Mouse (Mus musculus) heart, embryonic 12.5 days (tissue): Measurements from ENCODE around the gene Anxa7. TPM values are rescaled to one million over a fixed set of nuclear protein-coding genes. Genes with fewer than 3 reads are reported as not detected.

Experiments
- ATAC-seq: fragments of 200-750 bp; cut with Nextera tagmentation; 2 replicates; pipeline ENCODE4 v1.8.0; 2017; ENCODE audit warnings: moderate TSS enrichment, moderate library complexity; ENCODE audit not compliant: insufficient number of reproducible peaks, low FRiP score
- H3K27ac ChIP-seq: fragments of 300-500 bp; sonication (generic); 2 replicates; pipeline ENCODE4 v1.5.1; 2016; ENCODE audit warnings: mild to moderate bottlenecking, moderate library complexity; ENCODE audit not compliant: poor library complexity, severe bottlenecking
- H3K27me3 ChIP-seq: fragments of 300-500 bp; sonication (generic); replicated peaks from 2 replicates; pipeline ENCODE4 v1.6.1; 2016; ENCODE audit warnings: mild to moderate bottlenecking, moderate library complexity
- H3K36me3 ChIP-seq: fragments of 300-500 bp; sonication (generic); 2 replicates; pipeline ENCODE4 v1.6.1; 2016; ENCODE audit warnings: mild to moderate bottlenecking, moderate library complexity
- H3K4me1 ChIP-seq: fragments of 300-500 bp; sonication (generic); replicated peaks from 2 replicates; pipeline ENCODE4 v1.6.1; 2016; ENCODE audit warnings: mild to moderate bottlenecking
- H3K4me2 ChIP-seq: fragments of 300-500 bp; sonication (generic); 2 replicates; pipeline ENCODE4 v1.6.1; 2016; ENCODE audit warnings: mild to moderate bottlenecking, moderate library complexity
- H3K4me3 ChIP-seq: fragments of 300-500 bp; sonication (generic); 2 replicates; pipeline ENCODE4 v1.5.1; 2016; ENCODE audit warnings: mild to moderate bottlenecking
- H3K9ac ChIP-seq: fragments of 300-500 bp; sonication (generic); 2 replicates; pipeline ENCODE4 v1.6.1; 2016; ENCODE audit warnings: mild to moderate bottlenecking, moderate library complexity
- H3K9me3 ChIP-seq: fragments of 300-500 bp; sonication (generic); replicated peaks from 2 replicates; pipeline ENCODE4 v1.6.1; 2016; ENCODE audit warnings: mild to moderate bottlenecking, moderate library complexity
- WGBS: fragments of 180-500 bp; shearing (Covaris S2); methylation state at CpG from one replicate; pipeline ENCODE4 v1.1.7; 2016; 5-methylcytosine and 5-hydroxymethylcytosine counted together
- polyA plus RNA-seq: library from polyadenylated mRNA; unstranded; fragments of >200 nt; fragmentation: Nextera tagmentation; extraction: Ambion mirVana; gene quantifications from 2 replicates; pipeline ENCODE4 v1.2.1, GENCODE M21; 2016

Anxa7 gene
- 38.6 and 38.8 TPM in 2 replicates for polyA plus RNA-seq

GRCm38 (mm10) chr14:20479291-20480194 is at the start of gene Anxa7:
Gene Anxa7, minus strand, starts transcription at chr14:20480133.
- H3K4me3 ChIP-seq = peak within 1 kb of the TSS; percentile 81
- peaks cover 15% of the 10 kb centered on the region for H3K4me1 ChIP-seq
- ATAC-seq = peak; percentile 88
- peak within 1 kb of the TSS; percentile 85 for H3K9ac ChIP-seq
- peaks cover 10% of the 10 kb centered on the region for H3K36me3 ChIP-seq
- no peaks in the 10 kb centered on the region for H3K27me3 ChIP-seq
- peak within 1 kb of the TSS; percentile 82 for H3K4me2 ChIP-seq
- no peaks in the 10 kb centered on the region for H3K9me3 ChIP-seq
- WGBS = under 1% methylated on average over 48 of the region's 48 CpGs
- H3K27ac ChIP-seq = peak within 1 kb of the TSS; percentile 70

DNA sequence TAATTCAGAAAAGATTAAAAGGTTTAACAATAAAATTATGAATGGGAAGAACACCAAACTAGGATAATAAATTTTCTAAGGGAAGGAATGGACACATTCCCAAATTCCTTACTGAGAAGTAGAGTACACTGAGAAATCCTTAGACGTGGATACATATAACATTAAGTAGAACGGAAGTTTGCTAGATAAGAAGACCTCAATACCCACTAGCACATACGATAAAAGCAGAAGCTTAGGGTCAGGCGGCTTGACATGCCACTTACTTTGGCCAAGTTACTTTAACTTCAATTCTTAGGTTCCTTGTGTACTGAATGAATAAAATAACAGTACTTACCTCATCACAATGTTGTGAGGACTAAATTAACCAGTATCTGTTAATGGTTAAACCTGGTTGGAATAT is 49.7 kb upstream of the Anxa7 start:
- H3K9ac ChIP-seq = no peak overlapping the region
- no peak for ATAC-seq
- no peaks in the 10 kb centered on the region for H3K9me3 ChIP-seq
- 78% methylated on average over 4 of the region's 4 CpGs for WGBS
- no peak overlapping the region for H3K4me3 ChIP-seq
- H3K27ac ChIP-seq = no peak overlapping the region
- H3K4me1 ChIP-seq = no peaks in the 10 kb centered on the region
- no peaks in the 10 kb centered on the region for H3K27me3 ChIP-seq
- peaks cover 4% of the 10 kb centered on the region; the same call in 1 of the 2 replicates for H3K36me3 ChIP-seq
- no peak overlapping the region for H3K4me2 ChIP-seq

- H3K36me3 ChIP-seq = peaks cover 29% of the 10 kb centered on the region
- H3K9me3 ChIP-seq = no peaks in the 10 kb centered on the region
- no peak overlapping the region for H3K9ac ChIP-seq
- no peak overlapping the region for H3K4me2 ChIP-seq
- H3K27ac ChIP-seq = no peak overlapping the region
- no peaks in the 10 kb centered on the region for H3K27me3 ChIP-seq
- no peaks in the 10 kb centered on the region for H3K4me1 ChIP-seq
- WGBS = 95% methylated on average over 2 of the region's 2 CpGs
- ATAC-seq = no peak
- H3K4me3 ChIP-seq = no peak overlapping the region
Observed at GRCm38 (mm10) chr14:20520179-20520578, 40.2 kb upstream of the Anxa7 start.

DNA sequence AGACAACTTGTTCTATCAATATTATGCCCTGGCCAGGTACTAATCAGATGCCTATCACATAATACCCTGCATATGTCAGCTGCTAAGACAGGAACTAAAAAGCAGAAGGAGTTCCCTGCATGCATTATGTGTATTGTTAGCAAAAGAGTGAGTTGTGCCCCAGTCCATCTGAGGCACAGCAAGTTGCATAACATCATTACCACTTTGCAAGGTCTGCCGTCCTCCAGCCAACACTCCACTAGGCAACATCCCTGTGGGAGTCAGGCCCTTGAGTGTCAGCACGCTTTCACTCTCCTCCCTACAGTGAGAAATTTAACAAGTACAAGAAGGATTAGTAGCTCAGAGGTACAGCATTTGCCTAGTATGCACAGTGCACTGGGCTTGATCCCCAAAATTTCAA is 28.5 kb upstream of the Anxa7 start:
- no peak overlapping the region for H3K4me2 ChIP-seq
- H3K9ac ChIP-seq = no peak overlapping the region
- ATAC-seq = no peak
- no peaks in the 10 kb centered on the region for H3K27me3 ChIP-seq
- H3K4me1 ChIP-seq = no peaks in the 10 kb centered on the region
- no peak overlapping the region for H3K4me3 ChIP-seq
- peaks cover 12% of the 10 kb centered on the region for H3K36me3 ChIP-seq
- H3K27ac ChIP-seq = no peak overlapping the region
- 79% methylated on average over 2 of the region's 2 CpGs for WGBS
- no peaks in the 10 kb centered on the region for H3K9me3 ChIP-seq

GRCm38 (mm10) chr14:20502966-20503365 is 23.0 kb upstream of the Anxa7 start:
- H3K27ac ChIP-seq = no peak overlapping the region
- H3K4me2 ChIP-seq = no peak overlapping the region
- H3K36me3 ChIP-seq = peaks cover 16% of the 10 kb centered on the region
- 96% methylated on average over 10 of the region's 10 CpGs for WGBS
- ATAC-seq = peak; percentile 45; the same call in 1 of the 2 replicates
- no peaks in the 10 kb centered on the region for H3K9me3 ChIP-seq
- H3K4me1 ChIP-seq = no peaks in the 10 kb centered on the region
- no peak overlapping the region for H3K4me3 ChIP-seq
- no peak overlapping the region for H3K9ac ChIP-seq
- H3K27me3 ChIP-seq = no peaks in the 10 kb centered on the region

- H3K9ac ChIP-seq = no peak overlapping the region
- no peak overlapping the region for H3K27ac ChIP-seq
- no peak overlapping the region for H3K4me3 ChIP-seq
- WGBS = 88% methylated on average over 3 of the region's 3 CpGs
- H3K27me3 ChIP-seq = no peaks in the 10 kb centered on the region
- H3K4me2 ChIP-seq = no peak overlapping the region
- no peak for ATAC-seq
- peaks cover 35% of the 10 kb centered on the region for H3K36me3 ChIP-seq
- no peaks in the 10 kb centered on the region for H3K9me3 ChIP-seq
- no peaks in the 10 kb centered on the region for H3K4me1 ChIP-seq
Observed at GRCm38 (mm10) chr14:20499982-20500381, 20.0 kb upstream of the Anxa7 start.

- no peaks in the 10 kb centered on the region for H3K27me3 ChIP-seq
- 65% methylated on average over 2 of the region's 2 CpGs for WGBS
- H3K4me1 ChIP-seq = no peaks in the 10 kb centered on the region
- no peak within 1 kb of the TSS for H3K4me2 ChIP-seq
- peaks cover 40% of the 10 kb centered on the region for H3K36me3 ChIP-seq
- H3K9me3 ChIP-seq = no peaks in the 10 kb centered on the region
- H3K27ac ChIP-seq = no peak within 1 kb of the TSS
- H3K9ac ChIP-seq = no peak within 1 kb of the TSS
- ATAC-seq = no peak
- no peak within 1 kb of the TSS for H3K4me3 ChIP-seq
Observed at GRCm38 (mm10) chr14:20496603-20497002, 16.7 kb upstream of the Anxa7 start, which contains the start of gene Mss51. Gene Mss51, minus strand, starts transcription at chr14:20496901.

DNA sequence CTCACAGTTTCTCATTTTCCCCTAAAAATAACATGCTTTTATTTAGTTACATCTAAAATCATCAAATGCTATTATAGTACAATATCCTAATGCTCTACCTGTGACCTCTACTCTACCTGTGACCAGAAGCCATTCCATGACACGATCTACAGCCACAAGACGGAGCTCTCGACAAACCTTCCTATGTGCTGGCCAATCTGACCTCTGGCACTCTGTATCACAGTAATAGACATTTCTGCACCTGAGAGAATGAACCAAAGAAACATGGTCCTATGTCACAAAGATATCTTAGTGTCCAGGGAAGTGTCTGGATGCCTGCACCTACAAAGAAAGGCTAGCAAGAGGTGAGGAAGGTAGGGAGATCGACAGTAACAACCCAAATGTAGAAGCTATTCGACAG is 6.1 kb upstream of the Anxa7 start:
- WGBS = 95% methylated on average over 5 of the region's 5 CpGs
- no peaks in the 10 kb centered on the region for H3K27me3 ChIP-seq
- ATAC-seq = no peak

DNA sequence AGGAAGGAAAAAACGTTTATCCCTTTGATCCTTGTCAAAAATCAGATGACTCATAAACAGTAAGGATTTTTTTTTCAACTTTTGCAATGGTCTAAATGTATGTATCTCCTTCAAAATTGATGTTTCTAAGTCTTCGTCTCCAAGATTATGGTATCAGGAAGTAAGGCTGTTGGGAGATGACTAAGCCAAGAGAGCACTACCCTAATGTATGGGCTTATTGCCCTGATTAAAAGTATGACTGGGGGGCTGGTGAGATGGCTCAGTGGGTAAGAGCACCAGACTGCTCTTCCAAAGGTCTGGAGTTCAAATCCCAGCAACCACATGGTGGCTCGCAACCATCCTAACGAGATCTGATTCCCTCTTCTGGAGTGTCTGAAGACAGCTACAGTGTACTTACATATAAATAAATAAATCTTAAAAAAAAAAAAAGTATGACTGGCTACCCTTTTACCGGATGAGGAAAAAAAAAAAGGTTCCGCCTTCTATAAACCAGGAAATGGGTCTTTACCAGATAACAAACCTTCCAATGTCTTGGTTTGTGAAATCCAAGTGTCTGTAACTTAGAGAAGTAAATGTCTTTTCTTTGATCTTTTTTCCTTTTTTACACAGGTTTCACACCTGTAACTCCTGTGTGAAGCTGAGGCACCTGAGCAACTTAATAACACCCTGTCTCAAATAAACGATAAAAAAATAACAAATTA is 2.3 kb upstream of the Anxa7 start:
- H3K4me1 ChIP-seq = peaks cover 15% of the 10 kb centered on the region
- H3K27me3 ChIP-seq = no peaks in the 10 kb centered on the region
- no peak for ATAC-seq
- H3K4me3 ChIP-seq = no peak overlapping the region
- WGBS = 83% methylated on average over 7 of the region's 7 CpGs
- H3K9me3 ChIP-seq = no peaks in the 10 kb centered on the region
- H3K36me3 ChIP-seq = peaks cover 22% of the 10 kb centered on the region
- no peak overlapping the region for H3K27ac ChIP-seq
- no peak overlapping the region for H3K9ac ChIP-seq
- no peak overlapping the region for H3K4me2 ChIP-seq

More for the DNA sequence above, 6.1 kb upstream of the Anxa7 start:
- Histone ChIP-seq H3K36me3 (peaks cover 41% of the 10 kb centered on the region), H3K27ac (no peak overlapping the region), H3K9me3 (no peaks in the 10 kb centered on the region), H3K4me1 (no peaks in the 10 kb centered on the region), H3K4me2 (no peak overlapping the region), H3K4me3 (no peak overlapping the region), H3K9ac (no peak overlapping the region)

DNA sequence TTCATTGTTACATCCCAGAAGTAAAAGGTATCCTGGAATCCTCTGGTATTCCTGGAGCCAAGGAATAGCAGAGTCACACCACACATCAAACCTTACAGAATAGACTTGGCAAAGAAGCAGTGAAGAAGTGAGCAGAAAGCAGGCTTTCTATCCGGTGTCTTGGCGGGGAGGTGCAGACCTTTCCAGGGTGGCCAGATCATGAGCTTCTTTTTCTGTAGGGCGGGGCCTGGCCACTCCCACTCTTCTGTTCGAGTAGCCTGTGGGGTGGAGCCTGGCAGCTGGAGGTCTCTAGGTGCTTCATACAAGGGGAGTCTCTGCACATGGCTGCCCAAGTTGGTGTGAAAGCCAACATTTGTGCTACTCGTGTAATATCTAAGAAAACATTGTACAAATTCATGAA is 1.3 kb upstream of the Anxa7 start:
- Histone ChIP-seq H3K9ac (no peak overlapping the region), H3K4me3 (no peak overlapping the region), H3K4me1 (peaks cover 15% of the 10 kb centered on the region), H3K4me2 (no peak overlapping the region), H3K9me3 (no peaks in the 10 kb centered on the region), H3K36me3 (peaks cover 19% of the 10 kb centered on the region), H3K27ac (no peak overlapping the region), H3K27me3 (no peaks in the 10 kb centered on the region)
- no peak for ATAC-seq
- WGBS = 27% methylated on average over 5 of the region's 5 CpGs

DNA sequence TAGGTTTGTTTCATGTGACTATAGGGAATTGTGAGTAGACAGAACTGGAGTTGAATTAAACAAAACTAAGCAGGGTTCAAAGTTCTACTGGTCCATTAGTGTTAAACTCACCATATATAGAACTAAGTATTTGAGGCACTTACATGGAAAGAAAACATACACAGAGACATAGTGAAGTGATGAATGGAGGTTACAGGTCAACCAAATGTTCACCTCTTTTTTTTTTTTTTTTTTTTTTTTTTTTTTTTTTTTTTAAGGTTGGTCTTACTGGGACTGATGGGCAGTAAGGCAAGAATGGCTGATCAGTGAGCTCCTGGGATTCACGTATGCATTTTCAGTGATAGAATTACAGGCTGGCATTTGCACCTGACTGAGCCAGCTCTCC is 254 bp upstream of the Anxa7 start:
- Histone ChIP-seq H3K9ac (peak overlapping the region; percentile 85; the same call in 1 of the 2 replicates), H3K27ac (no peak overlapping the region), H3K36me3 (peaks cover 16% of the 10 kb centered on the region), H3K4me1 (peaks cover 15% of the 10 kb centered on the region), H3K9me3 (no peaks in the 10 kb centered on the region), H3K4me2 (peak overlapping the region; percentile 82), H3K4me3 (peak overlapping the region; percentile 81), H3K27me3 (no peaks in the 10 kb centered on the region)
- no peak for ATAC-seq
- 63% methylated on average over 1 of the region's 1 CpGs for WGBS
